Mouse (Mus musculus): ENCODE results near the gene Gimap9. TPM values are rescaled to one million over a fixed set of nuclear protein-coding genes. Genes with fewer than 3 reads are reported as not detected.

The Gimap9 gene
- polyA plus RNA-seq, 1 experiment = not detected

DNA sequence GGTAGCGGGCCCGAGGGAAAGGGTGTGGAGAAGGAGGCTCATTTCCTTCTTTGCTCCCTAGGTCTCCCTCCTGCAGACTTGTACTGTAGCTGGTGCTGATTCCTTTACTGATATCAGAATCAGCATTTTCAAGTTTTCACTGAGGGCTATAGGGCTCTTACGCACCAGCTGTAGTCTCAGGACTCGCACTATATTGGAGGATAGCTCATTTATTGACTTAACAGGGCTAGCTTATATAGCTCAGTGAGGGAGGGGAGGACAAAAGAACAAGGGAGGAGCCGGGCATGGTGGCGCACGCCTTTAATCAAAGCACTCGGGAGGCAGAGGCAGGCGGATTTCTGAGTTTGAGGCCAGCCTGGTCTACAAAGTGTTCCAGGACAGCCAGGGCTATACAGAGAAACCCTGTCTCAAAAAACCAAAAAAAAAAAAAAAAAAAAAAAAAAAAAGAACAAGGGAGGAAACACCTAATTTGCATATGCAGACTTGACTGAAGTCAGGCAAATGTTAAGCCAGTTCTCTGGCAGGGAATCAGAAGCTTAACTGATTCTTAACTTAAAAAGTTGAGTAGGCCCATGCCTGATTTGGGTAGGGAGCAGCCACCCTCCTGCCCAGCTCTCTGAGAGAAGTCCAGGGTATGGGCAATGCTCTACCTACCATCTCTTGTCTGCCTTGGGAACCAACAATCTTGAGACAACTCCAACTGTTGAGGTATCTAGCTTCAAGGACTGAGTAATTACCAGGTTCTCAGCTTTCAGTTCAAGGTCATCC is 1.5 kb upstream of the Gimap9 start:
- TF ChIP-seq POLR2A (IDR thresholded peaks at IDR 0.05; ENCODE audit: insufficient read depth, low read depth, low read length) = no peak
- TF ChIP-seq CTCF (IDR thresholded peaks at IDR 0.05; ENCODE audit: insufficient read depth, low read depth, low read length) = no peak
- WGBS = 97% methylated on average over 9 of the region's 9 CpGs
- Histone ChIP-seq H3K4me3 (ENCODE audit: insufficient read depth, low read depth, low read length) (no peak overlapping the region), H3K4me1 (ENCODE audit: control insufficient read depth, insufficient read depth, low read length) (peaks cover 2% of the 10 kb centered on the region; the same call in 1 of the 2 replicates), H3K27ac (ENCODE audit: insufficient read depth, low read depth, low read length) (no peak overlapping the region)

DNA sequence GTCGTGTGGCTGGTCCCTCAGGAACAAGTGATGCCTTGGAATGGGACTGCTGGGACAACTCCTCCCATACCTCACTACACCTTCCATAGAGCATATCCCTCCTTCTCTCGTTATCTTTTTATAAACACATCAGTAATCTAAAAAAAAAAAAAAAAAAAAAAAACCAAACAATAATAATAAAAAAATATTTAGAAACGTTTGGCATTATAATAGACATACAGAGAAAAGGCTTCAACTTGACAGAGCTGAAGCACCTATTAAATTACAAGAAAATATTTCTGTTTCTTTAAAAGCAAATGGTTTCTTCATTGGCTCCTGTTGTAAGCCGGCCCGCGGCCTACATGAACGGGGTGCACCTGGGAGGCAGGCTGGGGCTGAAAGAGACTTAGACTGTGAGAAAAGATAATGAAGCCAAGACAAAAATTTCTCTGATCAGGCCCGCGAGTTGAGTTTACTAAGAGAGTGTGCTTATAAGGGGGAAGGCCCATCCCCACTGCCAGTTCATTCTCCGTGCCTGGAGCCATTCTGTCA is 464 bp upstream of the Gimap9 start:
- no peak overlapping the region for H3K27ac ChIP-seq (ENCODE audit: insufficient read depth, low read depth, low read length)
- no peak for TF ChIP-seq CTCF (IDR thresholded peaks at IDR 0.05; ENCODE audit: insufficient read depth, low read depth, low read length)
- no peak for TF ChIP-seq POLR2A (IDR thresholded peaks at IDR 0.05; ENCODE audit: insufficient read depth, low read depth, low read length)
- WGBS = 54% methylated on average over 10 of the region's 10 CpGs
- H3K4me3 ChIP-seq (ENCODE audit: insufficient read depth, low read depth, low read length) = peak overlapping the region; percentile 12; the same call in 1 of the 2 replicates
- peaks cover 2% of the 10 kb centered on the region; the same call in 1 of the 2 replicates for H3K4me1 ChIP-seq (ENCODE audit: control insufficient read depth, insufficient read depth, low read length)

DNA sequence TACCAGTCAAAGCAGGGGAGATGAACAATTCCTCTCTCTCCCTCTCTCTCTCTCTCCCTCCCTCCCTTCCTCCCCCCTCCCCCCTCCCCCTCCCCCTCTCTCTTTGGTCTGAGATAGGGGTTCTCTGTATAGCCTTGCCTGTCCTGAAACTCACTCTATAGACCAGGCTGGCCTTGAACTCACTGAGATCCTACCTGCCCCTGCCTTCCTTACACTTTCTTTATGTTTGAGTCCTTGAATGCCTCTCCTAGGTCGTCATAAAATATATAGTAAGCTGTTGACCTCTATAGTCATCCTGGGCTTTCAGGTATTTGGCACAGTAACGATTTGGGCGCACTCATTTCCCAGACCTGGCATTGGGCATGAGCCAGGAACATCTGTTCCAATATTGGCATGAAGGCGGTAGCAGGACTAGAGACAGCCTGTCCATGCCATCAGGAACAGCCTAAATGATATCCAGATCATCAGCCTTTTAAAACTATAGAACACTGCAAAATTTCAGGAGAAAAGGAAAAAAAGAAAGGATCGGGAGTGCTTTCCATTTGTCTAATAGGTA is 1.0 kb downstream of the Gimap9 start:
- WGBS = 85% methylated on average over 5 of the region's 5 CpGs
- Histone ChIP-seq H3K27ac (ENCODE audit: insufficient read depth, low read depth, low read length) (no peak overlapping the region), H3K4me1 (ENCODE audit: control insufficient read depth, insufficient read depth, low read length) (peaks cover 2% of the 10 kb centered on the region; the same call in 1 of the 2 replicates), H3K4me3 (ENCODE audit: insufficient read depth, low read depth, low read length) (no peak overlapping the region)
- TF ChIP-seq CTCF (IDR thresholded peaks at IDR 0.05; ENCODE audit: insufficient read depth, low read depth, low read length) = no peak
- no peak for TF ChIP-seq POLR2A (IDR thresholded peaks at IDR 0.05; ENCODE audit: insufficient read depth, low read depth, low read length)

DNA sequence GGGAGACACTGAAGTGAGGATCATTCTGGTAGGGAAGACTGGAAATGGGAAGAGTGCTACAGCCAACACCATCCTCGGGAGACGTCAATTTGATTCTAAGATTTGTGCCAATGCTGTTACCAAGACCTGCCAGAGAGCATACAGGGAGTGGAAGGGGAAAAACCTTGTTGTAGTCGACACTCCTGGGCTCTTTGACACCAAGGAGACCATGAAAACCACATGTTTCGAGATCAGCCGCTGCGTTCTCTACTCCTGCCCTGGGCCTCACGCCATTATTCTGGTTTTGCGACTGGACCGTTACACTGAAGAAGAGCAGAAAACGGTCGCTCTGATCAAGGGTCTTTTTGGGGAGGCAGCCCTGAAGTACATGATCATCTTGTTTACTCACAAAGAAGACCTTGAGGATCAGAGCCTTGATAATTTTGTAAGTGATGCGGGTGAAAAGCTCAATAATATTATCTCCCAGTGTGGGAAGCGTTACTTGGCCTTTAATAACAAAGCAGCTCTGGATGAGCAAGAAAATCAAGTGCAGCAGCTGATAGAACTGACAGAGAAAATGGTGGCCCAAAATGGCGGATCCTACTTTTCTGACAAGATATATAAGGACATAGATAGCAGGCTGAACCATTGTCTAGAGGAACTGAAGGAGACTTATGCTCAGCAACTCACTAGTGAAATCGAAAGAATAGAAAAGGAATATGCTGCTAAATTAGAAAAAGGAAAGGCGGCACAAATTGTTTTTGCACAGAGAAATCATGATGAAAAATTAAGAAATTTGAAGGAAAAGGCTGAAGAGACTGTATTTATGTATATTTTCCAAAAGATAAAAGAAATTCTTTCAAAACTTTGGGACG is 1.8 kb downstream of the Gimap9 start:
- H3K4me1 ChIP-seq (ENCODE audit: control insufficient read depth, insufficient read depth, low read length) = peaks cover 2% of the 10 kb centered on the region; the same call in 1 of the 2 replicates
- no peak overlapping the region for H3K27ac ChIP-seq (ENCODE audit: insufficient read depth, low read depth, low read length)
- WGBS = 95% methylated on average over 17 of the region's 17 CpGs
- H3K4me3 ChIP-seq (ENCODE audit: insufficient read depth, low read depth, low read length) = no peak overlapping the region
- TF ChIP-seq POLR2A (IDR thresholded peaks at IDR 0.05; ENCODE audit: insufficient read depth, low read depth, low read length) (no peak), CTCF (IDR thresholded peaks at IDR 0.05; ENCODE audit: insufficient read depth, low read depth, low read length) (no peak)

DNA sequence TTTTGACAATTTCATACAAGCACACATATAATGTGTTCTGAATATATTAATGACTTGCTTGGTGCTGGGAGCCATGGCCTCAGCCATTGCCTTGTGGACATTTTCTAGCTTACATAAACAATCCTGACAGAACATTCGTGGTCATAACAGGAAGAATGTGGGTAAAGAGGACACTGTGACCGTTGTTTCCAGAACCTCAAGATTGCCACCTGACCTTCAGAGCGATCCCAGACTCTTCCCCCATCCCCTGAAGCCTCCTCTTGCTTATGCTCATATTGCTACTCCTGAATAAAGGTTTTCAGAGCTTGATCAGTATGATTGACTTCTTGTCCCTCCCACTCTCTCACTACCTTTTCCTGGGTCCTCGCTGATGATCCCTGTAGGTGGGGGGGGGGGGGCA is 2.5 kb downstream of the Gimap9 start:
- WGBS = 86% methylated on average over 4 of the region's 4 CpGs
- Histone ChIP-seq H3K4me1 (ENCODE audit: control insufficient read depth, insufficient read depth, low read length) (peaks cover 2% of the 10 kb centered on the region; the same call in 1 of the 2 replicates), H3K4me3 (ENCODE audit: insufficient read depth, low read depth, low read length) (no peak overlapping the region), H3K27ac (ENCODE audit: insufficient read depth, low read depth, low read length) (no peak overlapping the region)
- TF ChIP-seq POLR2A (IDR thresholded peaks at IDR 0.05; ENCODE audit: insufficient read depth, low read depth, low read length) = no peak
- no peak for TF ChIP-seq CTCF (IDR thresholded peaks at IDR 0.05; ENCODE audit: insufficient read depth, low read depth, low read length)

DNA sequence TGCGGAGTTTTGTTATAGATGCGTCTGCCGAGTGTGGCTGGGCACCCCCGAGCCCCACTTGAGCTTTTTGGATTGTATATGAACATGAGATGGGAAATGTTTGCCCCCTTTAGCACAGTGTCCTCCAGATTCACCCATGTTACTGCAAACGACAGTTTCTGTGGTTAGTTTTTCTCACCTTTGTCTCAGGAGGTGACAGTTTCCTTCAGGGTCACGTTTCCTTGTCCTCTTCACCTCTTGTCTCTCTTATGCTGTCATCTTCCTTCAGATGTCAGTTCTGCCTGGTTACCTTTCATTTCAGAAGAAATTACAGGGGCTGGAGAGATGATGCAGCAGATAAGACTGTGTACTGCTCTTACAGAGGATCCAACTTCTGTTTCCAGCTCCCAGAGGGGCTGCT is 3.8 kb downstream of the Gimap9 start:
- peaks cover 2% of the 10 kb centered on the region; the same call in 1 of the 2 replicates for H3K4me1 ChIP-seq (ENCODE audit: control insufficient read depth, insufficient read depth, low read length)
- no peak overlapping the region for H3K27ac ChIP-seq (ENCODE audit: insufficient read depth, low read depth, low read length)
- H3K4me3 ChIP-seq (ENCODE audit: insufficient read depth, low read depth, low read length) = no peak overlapping the region
- 89% methylated on average over 6 of the region's 6 CpGs for WGBS
- no peak for TF ChIP-seq POLR2A (IDR thresholded peaks at IDR 0.05; ENCODE audit: insufficient read depth, low read depth, low read length)
- TF ChIP-seq CTCF (IDR thresholded peaks at IDR 0.05; ENCODE audit: insufficient read depth, low read depth, low read length) = no peak

DNA sequence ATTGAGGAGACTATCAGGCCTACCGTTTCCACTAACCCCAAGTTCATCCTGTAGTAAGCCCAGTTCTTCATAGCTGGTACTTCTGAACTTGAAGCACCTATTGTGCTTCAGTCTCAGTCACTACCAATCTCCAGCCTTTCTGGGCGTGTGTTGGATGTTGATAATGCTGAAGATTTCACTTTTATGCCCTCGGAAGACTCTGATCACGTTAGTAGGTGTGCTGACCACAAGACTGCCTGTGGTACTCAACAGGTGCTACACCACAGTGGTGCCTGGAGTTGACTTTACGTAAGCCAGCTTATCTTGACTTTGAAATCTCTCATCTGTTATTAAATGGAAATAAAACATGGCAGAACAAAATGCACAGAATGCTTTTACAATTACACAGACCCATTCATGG is 4.5 kb downstream of the Gimap9 start:
- TF ChIP-seq CTCF (IDR thresholded peaks at IDR 0.05; ENCODE audit: insufficient read depth, low read depth, low read length) = no peak
- no peak for TF ChIP-seq POLR2A (IDR thresholded peaks at IDR 0.05; ENCODE audit: insufficient read depth, low read depth, low read length)
- Histone ChIP-seq H3K27ac (ENCODE audit: insufficient read depth, low read depth, low read length) (no peak overlapping the region), H3K4me3 (ENCODE audit: insufficient read depth, low read depth, low read length) (no peak overlapping the region), H3K4me1 (ENCODE audit: control insufficient read depth, insufficient read depth, low read length) (peaks cover 2% of the 10 kb centered on the region; the same call in 1 of the 2 replicates)
- 87% methylated on average over 5 of the region's 5 CpGs for WGBS

DNA sequence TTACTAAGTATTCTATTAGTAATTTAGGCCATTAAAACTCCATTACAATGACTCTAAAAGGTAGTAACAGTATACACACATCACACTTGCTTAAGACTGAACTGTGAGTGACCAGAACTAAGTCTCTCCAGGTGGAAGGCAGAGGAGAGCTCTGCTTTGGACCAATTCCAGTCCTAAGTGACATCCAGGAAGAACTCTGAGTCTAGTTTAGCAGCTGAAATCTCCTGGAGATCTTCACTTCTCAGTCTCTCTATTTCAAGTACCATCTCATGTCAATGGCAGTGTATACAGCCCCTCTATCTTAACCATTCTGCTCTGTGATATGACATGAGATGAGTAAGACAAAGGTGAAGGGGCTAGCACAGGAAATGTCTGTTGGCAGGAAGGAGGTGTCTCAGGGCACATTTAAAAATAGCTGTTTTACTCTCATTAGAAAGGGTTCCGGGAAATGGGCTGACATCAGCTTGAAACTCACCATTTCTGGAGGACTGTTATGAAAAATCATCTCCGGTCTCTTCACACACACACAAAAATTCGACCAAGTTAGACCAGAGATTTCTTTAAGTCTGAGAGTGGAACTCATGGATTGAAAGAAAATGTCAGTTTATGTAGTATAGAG is 5.7 kb downstream of the Gimap9 start:
- TF ChIP-seq CTCF (IDR thresholded peaks at IDR 0.05; ENCODE audit: insufficient read depth, low read depth, low read length) = no peak
- TF ChIP-seq POLR2A (IDR thresholded peaks at IDR 0.05; ENCODE audit: insufficient read depth, low read depth, low read length) = no peak

More for the DNA sequence above, 5.7 kb downstream of the Gimap9 start:
- 76% methylated on average over 3 of the region's 3 CpGs for WGBS
- no peaks in the 10 kb centered on the region for H3K4me1 ChIP-seq (ENCODE audit: control insufficient read depth, insufficient read depth, low read length)
- H3K4me3 ChIP-seq (ENCODE audit: insufficient read depth, low read depth, low read length) = no peak overlapping the region
- no peak overlapping the region for H3K27ac ChIP-seq (ENCODE audit: insufficient read depth, low read depth, low read length)
